Mouse (Mus musculus): ENCODE results near the gene Syn2.

Gene Syn2

GRCm38 (mm10) chr6:115293877-115294276 lies 159.2 kb downstream of the Syn2 start:
- no peak for DNase-seq

- DNase-seq: no peak
Observed at GRCm38 (mm10) chr6:115307134-115307533, 172.4 kb downstream of the Syn2 start.

GRCm38 (mm10) chr6:115312780-115313179 lies 178.1 kb downstream of the Syn2 start:
- no peak for DNase-seq

DNA sequence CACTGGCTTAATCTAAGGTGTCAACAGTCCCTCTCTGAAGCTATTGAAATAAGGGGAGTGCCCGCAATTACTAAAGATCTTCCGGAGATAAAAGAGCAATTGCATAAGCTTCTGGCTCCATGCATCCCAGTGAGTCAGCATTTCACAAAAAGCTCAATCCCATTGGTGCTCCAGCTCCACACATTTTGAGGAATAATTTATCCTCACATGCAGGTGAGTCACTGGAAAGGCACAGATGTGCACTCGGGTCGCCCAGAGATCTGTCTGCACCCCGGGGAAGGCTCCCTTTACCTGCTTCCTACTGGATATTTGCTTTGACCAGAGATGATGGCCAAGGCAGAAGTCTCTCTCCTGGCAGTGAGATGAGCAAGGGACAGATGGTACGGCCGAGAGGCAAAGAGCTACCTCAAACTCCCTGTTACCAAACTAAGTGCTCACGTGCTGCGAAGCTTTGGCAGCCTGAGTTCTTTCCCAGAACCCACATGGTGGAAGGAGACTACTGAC lies 178.6 kb downstream of the Syn2 start:
- no peak for DNase-seq

DNA sequence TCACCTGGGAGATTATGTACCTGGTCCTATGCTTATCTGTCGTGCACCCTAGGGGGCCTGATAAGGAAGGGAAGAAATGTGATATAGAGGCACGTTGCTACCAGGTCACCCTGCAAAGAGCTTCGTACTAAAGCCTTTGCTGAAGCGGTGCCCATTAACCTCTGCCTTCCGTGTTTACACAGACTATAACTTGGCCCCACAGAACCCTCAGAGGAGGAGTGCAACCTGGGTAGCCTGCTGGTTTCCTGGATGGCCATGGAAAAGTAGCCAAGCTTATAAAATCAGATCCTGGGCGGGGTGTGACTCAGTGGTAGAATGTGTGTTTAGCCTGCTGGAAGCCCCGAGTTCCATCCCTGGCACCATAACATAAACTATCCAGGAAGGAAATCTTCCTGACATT lies 179.2 kb downstream of the Syn2 start:
- no peak for DNase-seq

GRCm38 (mm10) chr6:115315770-115316169 lies 181.1 kb downstream of the Syn2 start:
- DNase-seq: no peak

- DNase-seq: no peak
Observed at GRCm38 (mm10) chr6:115316811-115317221, 182.1 kb downstream of the Syn2 start.

- no peak for DNase-seq
Observed at GRCm38 (mm10) chr6:115318811-115319210, 184.1 kb downstream of the Syn2 start.

DNA sequence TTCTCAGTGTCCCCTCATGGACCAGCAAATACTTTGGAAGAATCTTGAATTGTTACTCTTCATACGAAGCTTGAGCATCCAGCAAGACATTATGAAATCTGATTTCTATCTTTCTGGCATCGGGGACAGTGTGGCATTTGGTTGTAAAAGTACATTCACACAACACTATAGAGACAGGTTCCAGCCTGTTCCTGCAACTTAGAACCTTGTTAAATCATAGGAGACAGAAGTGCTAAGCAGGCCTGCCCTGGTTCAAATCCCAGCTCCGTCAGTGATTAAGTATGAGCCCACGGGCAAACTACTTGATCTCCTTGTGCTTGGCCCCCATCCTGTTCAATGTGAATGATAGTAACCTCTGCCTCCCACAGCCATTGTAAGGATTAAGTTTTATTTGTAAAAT lies 185.0 kb downstream of the Syn2 start:
- no peak for DNase-seq

DNA sequence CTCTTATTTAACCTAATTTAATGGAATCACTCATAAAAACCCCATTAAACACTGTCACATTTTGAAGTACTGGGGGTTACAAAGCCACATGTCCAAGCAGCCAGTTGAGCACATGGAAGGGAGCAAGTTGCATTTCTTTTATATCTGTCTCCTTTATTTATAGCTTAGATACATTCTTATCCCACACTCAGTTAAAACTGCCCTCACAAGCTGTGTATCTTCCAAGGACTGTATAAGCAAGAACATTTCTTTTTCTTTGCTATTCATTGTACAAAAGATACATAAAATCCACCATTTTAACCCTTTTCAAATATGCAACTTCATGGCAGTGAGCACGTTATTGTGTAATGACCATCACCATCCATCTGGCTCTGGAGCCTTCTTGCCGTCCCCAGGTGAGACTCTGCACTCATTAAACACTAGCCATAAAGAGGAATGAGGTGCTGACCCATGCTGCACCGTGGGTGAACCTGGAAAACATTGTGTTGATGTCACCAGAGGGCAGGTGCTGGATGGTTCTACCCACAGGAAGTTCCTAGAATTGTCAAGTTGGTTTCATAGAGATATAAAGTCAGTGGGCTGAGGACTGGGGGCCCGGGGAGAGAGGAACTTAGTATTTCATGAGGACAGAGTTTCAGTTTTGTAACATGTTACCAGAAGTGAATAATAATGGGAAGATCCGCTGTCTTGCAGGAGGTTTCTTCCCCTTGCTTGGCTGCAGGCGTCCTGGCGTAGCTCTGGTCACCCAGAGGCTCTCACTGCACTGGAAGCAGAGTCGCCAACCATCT lies 186.4 kb downstream of the Syn2 start:
- DNase-seq: no peak

GRCm38 (mm10) chr6:115321883-115322351 lies 187.2 kb downstream of the Syn2 start:
- DNase-seq: no peak

- no peak for DNase-seq
Observed at GRCm38 (mm10) chr6:115322956-115323355, 188.3 kb downstream of the Syn2 start.

GRCm38 (mm10) chr6:115330964-115331363 lies 196.3 kb downstream of the Syn2 start:
- no peak for DNase-seq
